Mouse (Mus musculus) brain, adult 10 weeks (tissue): Measurements from ENCODE around the gene Fabp2. TPM values are rescaled to one million over a fixed set of nuclear protein-coding genes. Genes with fewer than 3 reads are reported as not detected.

Source experiments
- polyA plus RNA-seq: library from polyadenylated mRNA; stranded (reverse); fragments of 350-450 nt; fragmentation: Illumina TruSeq; extraction: RNeasy Lipid Tissue Mini Kit (QIAGEN cat#74804); gene quantifications from one replicate; pipeline ENCODE4 v1.2.3, GENCODE M21; 2015; ENCODE audit warnings: low read depth, low replicate concordance

The Fabp2 gene
- not detected for polyA plus RNA-seq

GRCm38 (mm10) chr3:122894772-122895171 lies at the start of gene Fabp2:
Gene Fabp2 (plus strand): TSS chr3:122895072.

GRCm38 (mm10) chr3:122919260-122919659 lies 24.4 kb downstream of the Fabp2 start, which contains the start of gene Gm10959:
Gene Gm10959 (minus strand): TSS chr3:122919360.

GRCm38 (mm10) chr3:122924009-122924914 lies 29.4 kb downstream of the Fabp2 start, which contains the start of gene 1810037I17Rik:
Gene 1810037I17Rik (plus strand): TSS chr3:122924203.

Other genes starting within 250 kb of the Fabp2 start
- gene Pde5a, start 166.1 kb upstream of the Fabp2 start, polyA plus RNA-seq: 4.4 TPM
- gene Gm10959, start 24.3 kb downstream of the Fabp2 start, polyA plus RNA-seq: not detected
- 119 TPM for gene 1810037I17Rik, start 29.1 kb downstream of the Fabp2 start, polyA plus RNA-seq
- gene Usp53, start 89.4 kb downstream of the Fabp2 start, polyA plus RNA-seq: 11.3 TPM
- 0.46 TPM for gene Myoz2, start 139.9 kb downstream of the Fabp2 start, polyA plus RNA-seq